Comparison of ENCODE assay signal across 19 mouse cellular contexts in the genomic region with DNA sequence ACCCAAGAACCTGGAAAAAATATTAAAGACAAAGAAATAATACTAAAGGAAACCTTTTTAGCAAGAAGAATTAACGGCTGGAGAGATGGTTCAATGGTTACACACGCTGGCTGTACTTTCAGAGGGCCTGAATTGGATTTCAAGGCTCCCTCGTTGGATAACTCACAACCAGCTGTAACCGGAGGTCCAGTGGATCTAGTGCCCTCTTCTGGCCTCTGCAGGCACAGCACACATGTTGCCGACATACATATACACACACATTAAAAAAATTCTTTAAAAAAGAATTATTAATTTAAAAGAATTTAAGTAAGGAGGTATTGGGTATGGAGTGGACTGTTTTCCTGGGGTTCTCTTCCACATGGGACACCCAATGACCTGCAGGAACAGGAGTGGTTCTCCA.
DNase-seq lines count a peak whose midpoint lies in the region; ATAC-seq and TF ChIP-seq lines count a peak whose summit lies in the region.
"Had no signal": no experiment of that assay in that cellular context is flagged by ENCODE, and none has a peak within 500 bp of the region (broad histone marks: within the 10 kb centered on the region; RNA-seq: fewer than 3 reads in every experiment).

No protein-coding gene starts in this region.

- peak; percentile 18; the same call in 1 of the 2 replicates for TF ChIP-seq CTCF in kidney, postnatal 0 days (IDR thresholded peaks at IDR 0.05; ENCODE audit: low read depth)
- TF ChIP-seq CTCF in lung, postnatal 0 days (IDR thresholded peaks at IDR 0.05), result peak; percentile 4; the same call in 1 of the 2 replicates
- TF ChIP-seq CTCF in Patski (IDR thresholded peaks at IDR 0.05), result peak; percentile 41

- in situ Hi-C loops in Patski (cut with MboI; ENCODE audit: low pct_unique_long_range_greater_than_20kb), result no loop called here

- no peak overlapping the region for H3K4me3 ChIP-seq in kidney, postnatal 0 days (replicated peaks; ENCODE audit: low read depth, low read length)
- no peak overlapping the region for H3K4me3 ChIP-seq in lung, postnatal 0 days (ENCODE audit: low read depth, low read length)
- H3K4me3 ChIP-seq: embryonic facial prominence, embryonic 10.5 days; heart, embryonic 15.5 days; limb, embryonic 12.5 days; midbrain, embryonic 10.5 days; neural tube, embryonic 12.5 days had no signal

- ATAC-seq in kidney, postnatal 0 days (replicated peaks; ENCODE audit: low FRiP score, low read depth), result no peak
- ATAC-seq in lung, postnatal 0 days, result no peak
- no peak for ATAC-seq in Patski

- no peak for DNase-seq in kidney, postnatal 0 days (ENCODE audit: low spot score)
- no peak for DNase-seq in kidney, adult 9 months
- no peak for DNase-seq in lung, postnatal 0 days (ENCODE audit: low spot score)
- DNase-seq in lung, postnatal 36 days, result no peak
- DNase-seq in Patski (ENCODE audit: low read depth, low spot score), result no peak
- DNase-seq in gastrocnemius, postnatal 10 days, result no peak
- DNase-seq in left cerebral cortex, adult 18-20 months (ENCODE audit: low spot score in 2 of 2), result no peak
- DNase-seq: adrenal gland, postnatal 36 days; cerebellum, adult 8-10 months; gastrocnemius, postnatal 14 days; kidney, adult 2 months; kidney, postnatal 25 days; lung, adult 18-20 months had no signal

- WGBS in kidney, postnatal 0 days, result 85% methylated on average over 5 of the region's 5 CpGs
- 77% methylated on average over 5 of the region's 5 CpGs for WGBS in lung, postnatal 0 days

- CTCF ChIA-PET in Patski (lab: Charles Lee), result no interaction called here

- H3K9me3 ChIP-seq in kidney, postnatal 0 days (replicated peaks; ENCODE audit: low read length), result no peaks in the 10 kb centered on the region
- no peaks in the 10 kb centered on the region for H3K9me3 ChIP-seq in lung, postnatal 0 days (ENCODE audit: low read length)
- H3K9me3 ChIP-seq: embryonic facial prominence, embryonic 10.5 days; heart, embryonic 15.5 days; midbrain, embryonic 10.5 days; neural tube, embryonic 12.5 days had no signal

- no peaks in the 10 kb centered on the region for H3K27me3 ChIP-seq in kidney, postnatal 0 days (ENCODE audit: insufficient read depth, low read length)
- no peaks in the 10 kb centered on the region for H3K27me3 ChIP-seq in lung, postnatal 0 days (replicated peaks; ENCODE audit: insufficient read depth, low read length)
- H3K27me3 ChIP-seq in Patski, result peaks cover 42% of the 10 kb centered on the region
- H3K27me3 ChIP-seq: heart, embryonic 15.5 days; limb, embryonic 12.5 days; neural tube, embryonic 12.5 days had no signal

- H3K4me1 ChIP-seq in kidney, postnatal 0 days (replicated peaks; ENCODE audit: insufficient read depth, low read length), result no peaks in the 10 kb centered on the region
- H3K4me1 ChIP-seq in lung, postnatal 0 days (ENCODE audit: insufficient read depth, low read depth, low read length), result no peaks in the 10 kb centered on the region
- H3K4me1 ChIP-seq: heart, embryonic 15.5 days; limb, embryonic 12.5 days; midbrain, embryonic 10.5 days; neural tube, embryonic 12.5 days had no signal

- H3K9ac ChIP-seq in kidney, postnatal 0 days (ENCODE audit: low read depth, low read length), result no peak overlapping the region
- H3K9ac ChIP-seq in lung, postnatal 0 days (replicated peaks; ENCODE audit: low read depth), result no peak overlapping the region
- H3K9ac ChIP-seq: heart, embryonic 15.5 days; limb, embryonic 12.5 days; neural tube, embryonic 12.5 days had no signal

- TF ChIP-seq EP300 in lung, postnatal 0 days (IDR thresholded peaks at IDR 0.05), result no peak

- POLR2A ChIA-PET in Patski (lab: Charles Lee), result no interaction called here

- H3K27ac ChIP-seq in kidney, postnatal 0 days, result no peak overlapping the region
- no peak overlapping the region for H3K27ac ChIP-seq in lung, postnatal 0 days (ENCODE audit: low read length)
- H3K27ac ChIP-seq: embryonic facial prominence, embryonic 10.5 days; heart, embryonic 15.5 days; limb, embryonic 12.5 days; macrophage; midbrain, embryonic 10.5 days; neural tube, embryonic 12.5 days had no signal

- no peak overlapping the region for H3K4me2 ChIP-seq in kidney, postnatal 0 days (ENCODE audit: low read length)
- H3K4me2 ChIP-seq in lung, postnatal 0 days (replicated peaks; ENCODE audit: low read depth, low read length), result no peak overlapping the region
- H3K4me2 ChIP-seq: heart, embryonic 15.5 days; limb, embryonic 12.5 days; neural tube, embryonic 12.5 days had no signal

- no peaks in the 10 kb centered on the region for H3K36me3 ChIP-seq in kidney, postnatal 0 days (ENCODE audit: insufficient read depth, low read length)
- no peaks in the 10 kb centered on the region for H3K36me3 ChIP-seq in lung, postnatal 0 days (ENCODE audit: insufficient read depth, low read length)
- H3K36me3 ChIP-seq: embryonic facial prominence, embryonic 10.5 days; heart, embryonic 15.5 days; limb, embryonic 12.5 days; midbrain, embryonic 10.5 days; neural tube, embryonic 12.5 days had no signal
